Mouse (Mus musculus) olfactory bulb, adult 2 months (tissue): ENCODE results near the gene Gm48551. TPM values are rescaled to one million over a fixed set of nuclear protein-coding genes. Genes with fewer than 3 reads are reported as not detected.

Experiments used
- H3K27ac ChIP-seq: fragments of 200-500 bp; 2 replicates; pipeline ENCODE4 v1.5.1; 2012; ENCODE audit warnings: low read depth, low read length; ENCODE audit not compliant: insufficient read depth
- H3K4me1 ChIP-seq: fragments of 200-500 bp; 2 replicates; pipeline ENCODE4 v1.6.1; 2012; ENCODE audit warnings: low read length; ENCODE audit not compliant: control insufficient read depth, insufficient read depth
- H3K4me3 ChIP-seq: fragments of 200-500 bp; 2 replicates; pipeline ENCODE4 v1.5.1; 2012; ENCODE audit warnings: mild to moderate bottlenecking, low read depth, low read length, moderate library complexity; ENCODE audit not compliant: insufficient read depth
- CTCF ChIP-seq: fragments of 200-500 bp; IDR thresholded peaks from 2 replicates; pipeline ENCODE4 v1.5.1; 2012; ENCODE audit warnings: low read depth, mild to moderate bottlenecking, low read length, moderate library complexity; ENCODE audit not compliant: insufficient read depth
- POLR2A ChIP-seq: fragments of 200-500 bp; IDR thresholded peaks from 2 replicates; pipeline ENCODE4 v1.6.1; 2012; ENCODE audit warnings: mild to moderate bottlenecking, low read depth, low read length, moderate library complexity; ENCODE audit not compliant: insufficient read depth
- WGBS: fragments of 180-500 bp; shearing (Covaris S2); methylation state at CpG from one replicate; pipeline ENCODE4 v1.1.7; 2018; 5-methylcytosine and 5-hydroxymethylcytosine counted together
- polyA plus RNA-seq: library from polyadenylated mRNA; stranded (reverse); fragments of >200 nt; gene quantifications from 2 replicates; pipeline ENCODE4 v1.2.4, GENCODE M21; 2012; ENCODE audit warnings: low replicate concordance; ENCODE audit not compliant: missing spikeins, insufficient read depth, insufficient read length

The Gm48551 gene
- polyA plus RNA-seq, 1 experiment = not detected

- TF ChIP-seq CTCF (peak; percentile 93), POLR2A (no peak)
- 55% methylated on average over 23 of the region's 23 CpGs for WGBS
- no peak overlapping the region for H3K4me3 ChIP-seq
- no peak overlapping the region for H3K27ac ChIP-seq
- H3K4me1 ChIP-seq = peaks cover 22% of the 10 kb centered on the region
These were observed 5.8 kb downstream of the Gm48551 start for GRCm38 (mm10) chr10:81389801-81390677.

- 90% methylated on average over 13 of the region's 13 CpGs for WGBS
- Histone ChIP-seq H3K4me1 (peaks cover 16% of the 10 kb centered on the region), H3K27ac (no peak overlapping the region), H3K4me3 (no peak overlapping the region)
- no peak for TF ChIP-seq CTCF
- no peak for TF ChIP-seq POLR2A
These were observed 6.4 kb downstream of the Gm48551 start for GRCm38 (mm10) chr10:81390678-81390965.

- H3K27ac ChIP-seq = no peak overlapping the region
- WGBS = 88% methylated on average over 6 of the region's 6 CpGs
- no peak overlapping the region for H3K4me3 ChIP-seq
- TF ChIP-seq POLR2A (no peak), CTCF (no peak)
- peaks cover 19% of the 10 kb centered on the region for H3K4me1 ChIP-seq
These were observed 8.0 kb downstream of the Gm48551 start for GRCm38 (mm10) chr10:81392270-81392669.

GRCm38 (mm10) chr10:81392781-81393185 is 8.5 kb downstream of the Gm48551 start, which contains the start of gene Smim24:
Smim24 (plus strand) TSS chr10:81393051.
- no peak for TF ChIP-seq POLR2A
- TF ChIP-seq CTCF = no peak
- WGBS = 72% methylated on average over 14 of the region's 14 CpGs
- H3K27ac ChIP-seq = no peak within 1 kb of the TSS
- peaks cover 23% of the 10 kb centered on the region for H3K4me1 ChIP-seq
- H3K4me3 ChIP-seq = 0 out of 2 replicates have a peak within 1 kb of the TSS, but pooled peaks have one; percentile 8

GRCm38 (mm10) chr10:81393456-81394063 is 9.3 kb downstream of the Gm48551 start:
- Histone ChIP-seq H3K27ac (no peak overlapping the region), H3K4me3 (0 out of 2 replicates have a peak overlapping the region, but pooled peaks have one; percentile 8)

GRCm38 (mm10) chr10:81395127-81395526 is 10.9 kb downstream of the Gm48551 start:
- no peak overlapping the region for H3K27ac ChIP-seq
- peaks cover 23% of the 10 kb centered on the region for H3K4me1 ChIP-seq
- H3K4me3 ChIP-seq = no peak overlapping the region
- no peak for TF ChIP-seq POLR2A
- peak; percentile 87 for TF ChIP-seq CTCF
- WGBS = 17% methylated on average over 5 of the region's 5 CpGs

More at GRCm38 (mm10) chr10:81393456-81394063, 9.3 kb downstream of the Gm48551 start:
- peaks cover 23% of the 10 kb centered on the region for H3K4me1 ChIP-seq
- 16% methylated on average over 19 of the region's 19 CpGs for WGBS
- TF ChIP-seq POLR2A = no peak
- TF ChIP-seq CTCF = no peak

- 76% methylated on average over 4 of the region's 4 CpGs for WGBS
- no peak overlapping the region for H3K4me3 ChIP-seq
- no peak for TF ChIP-seq CTCF
- no peak for TF ChIP-seq POLR2A
- H3K27ac ChIP-seq = no peak overlapping the region
- H3K4me1 ChIP-seq = peaks cover 29% of the 10 kb centered on the region
These were observed 11.6 kb downstream of the Gm48551 start for GRCm38 (mm10) chr10:81395865-81396264.

- Histone ChIP-seq H3K4me3 (no peak overlapping the region), H3K27ac (no peak overlapping the region), H3K4me1 (peaks cover 38% of the 10 kb centered on the region)
- WGBS = 74% methylated on average over 5 of the region's 5 CpGs
- no peak for TF ChIP-seq CTCF
- TF ChIP-seq POLR2A = no peak
These were observed 12.5 kb downstream of the Gm48551 start for GRCm38 (mm10) chr10:81396749-81397148.

GRCm38 (mm10) chr10:81399296-81399695 is 15.0 kb downstream of the Gm48551 start:
- no peak overlapping the region for H3K4me3 ChIP-seq
- TF ChIP-seq CTCF = no peak
- no peak for TF ChIP-seq POLR2A
- 91% methylated on average over 5 of the region's 5 CpGs for WGBS
- peaks cover 39% of the 10 kb centered on the region for H3K4me1 ChIP-seq
- H3K27ac ChIP-seq = no peak overlapping the region
